Mouse (Mus musculus) splenic B cell, adult 2 months (primary cell): ENCODE measurements around the gene Gabrd.
A peak's percentile ranks its signal among the peaks of the same experiment; 100 is the strongest.

ENCODE experiments used
- DNase-seq: peaks from one replicate; pipeline ENCODE4 v3.0.0-alpha.2; 2011; ENCODE audit warnings: low read depth, low spot score
- H3K27me3 ChIP-seq: 2 replicates; pipeline ENCODE4 v1.6.1; 2012; ENCODE audit warnings: mild to moderate bottlenecking, low read length, moderate library complexity, mixed read lengths; ENCODE audit not compliant: control insufficient read depth, poor library complexity, insufficient read depth, severe bottlenecking
- H3K36me3 ChIP-seq: 2 replicates; pipeline ENCODE4 v1.6.1; 2012; ENCODE audit warnings: mild to moderate bottlenecking, low read length, moderate library complexity, mixed read lengths; ENCODE audit not compliant: control insufficient read depth, poor library complexity, insufficient read depth, severe bottlenecking

The Gabrd gene

GRCm38 (mm10) chr4:155408695-155409057 is 10.8 kb upstream of the Gabrd start:
- H3K36me3 ChIP-seq = no peaks in the 10 kb centered on the region
- no peaks in the 10 kb centered on the region for H3K27me3 ChIP-seq
- no peak for DNase-seq

GRCm38 (mm10) chr4:155402489-155402888 is 4.6 kb upstream of the Gabrd start:
- no peaks in the 10 kb centered on the region for H3K27me3 ChIP-seq
- no peak for DNase-seq
- no peaks in the 10 kb centered on the region for H3K36me3 ChIP-seq

- H3K36me3 ChIP-seq = no peaks in the 10 kb centered on the region
- no peak for DNase-seq
Measured at GRCm38 (mm10) chr4:155401121-155401520, 3.2 kb upstream of the Gabrd start.

GRCm38 (mm10) chr4:155398222-155398540 is 269 bp upstream of the Gabrd start:
- DNase-seq = no peak
- Histone ChIP-seq H3K27me3 (no peaks in the 10 kb centered on the region), H3K36me3 (no peaks in the 10 kb centered on the region)

More at GRCm38 (mm10) chr4:155401121-155401520, 3.2 kb upstream of the Gabrd start:
- no peaks in the 10 kb centered on the region for H3K27me3 ChIP-seq

- H3K36me3 ChIP-seq = no peaks in the 10 kb centered on the region
- no peak for DNase-seq
- no peaks in the 10 kb centered on the region for H3K27me3 ChIP-seq
Measured at GRCm38 (mm10) chr4:155396751-155397150, 1.2 kb downstream of the Gabrd start.

- Histone ChIP-seq H3K36me3 (no peaks in the 10 kb centered on the region), H3K27me3 (no peaks in the 10 kb centered on the region)
- no peak for DNase-seq
Measured at GRCm38 (mm10) chr4:155395471-155395870, 2.4 kb downstream of the Gabrd start.

- Histone ChIP-seq H3K27me3 (no peaks in the 10 kb centered on the region), H3K36me3 (no peaks in the 10 kb centered on the region)
- no peak for DNase-seq
Measured at GRCm38 (mm10) chr4:155387166-155387565, 10.7 kb downstream of the Gabrd start.

- Histone ChIP-seq H3K27me3 (no peaks in the 10 kb centered on the region; the same call in 1 of the 2 replicates), H3K36me3 (no peaks in the 10 kb centered on the region)
- DNase-seq = no peak
Measured at GRCm38 (mm10) chr4:155383326-155383725, 14.6 kb downstream of the Gabrd start.

GRCm38 (mm10) chr4:155382752-155383151 is 15.2 kb downstream of the Gabrd start:
- no peaks in the 10 kb centered on the region for H3K36me3 ChIP-seq
- DNase-seq = no peak
- H3K27me3 ChIP-seq = no peaks in the 10 kb centered on the region; the same call in 1 of the 2 replicates

- H3K36me3 ChIP-seq = no peaks in the 10 kb centered on the region
- no peak for DNase-seq
- H3K27me3 ChIP-seq = no peaks in the 10 kb centered on the region; the same call in 1 of the 2 replicates
Measured at GRCm38 (mm10) chr4:155381974-155382373, 15.9 kb downstream of the Gabrd start.

- H3K36me3 ChIP-seq = no peaks in the 10 kb centered on the region
- DNase-seq = no peak
- no peaks in the 10 kb centered on the region for H3K27me3 ChIP-seq
Measured at GRCm38 (mm10) chr4:155371797-155372735, 25.8 kb downstream of the Gabrd start.

GRCm38 (mm10) chr4:155370737-155371715 is 26.9 kb downstream of the Gabrd start:
- Histone ChIP-seq H3K27me3 (no peaks in the 10 kb centered on the region), H3K36me3 (no peaks in the 10 kb centered on the region)
- no peak for DNase-seq

- Histone ChIP-seq H3K27me3 (no peaks in the 10 kb centered on the region), H3K36me3 (no peaks in the 10 kb centered on the region)
- peak; percentile 54 for DNase-seq
Measured at GRCm38 (mm10) chr4:155368684-155369083, 29.2 kb downstream of the Gabrd start.

- peak; percentile 21 for DNase-seq
- Histone ChIP-seq H3K36me3 (no peaks in the 10 kb centered on the region), H3K27me3 (no peaks in the 10 kb centered on the region)
Measured at GRCm38 (mm10) chr4:155367739-155368138, 30.2 kb downstream of the Gabrd start.

- DNase-seq = no peak
- H3K27me3 ChIP-seq = no peaks in the 10 kb centered on the region
- no peaks in the 10 kb centered on the region for H3K36me3 ChIP-seq
Measured at GRCm38 (mm10) chr4:155366784-155367183, 31.1 kb downstream of the Gabrd start.
